Mouse (Mus musculus): ENCODE measurements around the gene Gm12216. TPM values are rescaled to one million over a fixed set of nuclear protein-coding genes. Genes with fewer than 3 reads are reported as not detected.
"Not testable (repeated sequence)": the region's sequence is repeated elsewhere in the genome, so short reads cannot be mapped to it uniquely, and the experiment has no call there.

Gm12216 gene
- polyA plus RNA-seq, 1 experiment = 1.6 TPM

DNA sequence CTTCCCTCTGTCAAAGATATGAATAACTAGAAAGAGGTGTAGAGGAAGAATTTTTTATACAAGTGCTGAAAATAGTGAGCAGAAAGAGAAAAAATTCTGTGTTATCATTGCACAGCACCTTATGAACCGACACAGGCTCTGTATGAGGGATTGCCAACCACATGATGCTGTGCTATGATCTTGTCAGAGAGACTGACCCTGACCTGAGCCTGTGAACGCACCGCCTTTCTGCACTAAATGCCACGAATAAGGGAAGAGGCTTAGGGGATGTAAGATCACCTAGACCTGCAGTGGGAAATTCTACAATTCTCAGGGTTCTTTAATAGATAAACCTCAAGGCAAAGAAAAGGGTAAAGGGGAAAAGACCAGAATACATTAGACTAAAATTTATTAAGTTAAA lies 17.4 kb upstream of the Gm12216 start:
- Histone ChIP-seq H3K36me3 (ENCODE audit: control insufficient read depth, insufficient read depth) (no peaks in the 10 kb centered on the region), H3K4me2 (ENCODE audit: low read depth) (no peak overlapping the region), H3K4me3 (no peak overlapping the region), H3ac (ENCODE audit: control insufficient read depth, insufficient read length) (no peak overlapping the region), H3K27me3 (ENCODE audit: control insufficient read depth, insufficient read depth, insufficient read length) (no peaks in the 10 kb centered on the region), H3K79me2 (ENCODE audit: control insufficient read depth, insufficient read depth) (no peaks in the 10 kb centered on the region)
- TF ChIP-seq POLR2AphosphoS2 (IDR thresholded peaks at IDR 0.05; ENCODE audit: insufficient read length, low read depth) = no peak
- TF ChIP-seq MYOG (IDR thresholded peaks at IDR 0.05; ENCODE audit: control insufficient read depth in 1 of 3, insufficient read depth in 1 of 3, insufficient read length in 2 of 3, low read depth in 2 of 3) = no peak

DNA sequence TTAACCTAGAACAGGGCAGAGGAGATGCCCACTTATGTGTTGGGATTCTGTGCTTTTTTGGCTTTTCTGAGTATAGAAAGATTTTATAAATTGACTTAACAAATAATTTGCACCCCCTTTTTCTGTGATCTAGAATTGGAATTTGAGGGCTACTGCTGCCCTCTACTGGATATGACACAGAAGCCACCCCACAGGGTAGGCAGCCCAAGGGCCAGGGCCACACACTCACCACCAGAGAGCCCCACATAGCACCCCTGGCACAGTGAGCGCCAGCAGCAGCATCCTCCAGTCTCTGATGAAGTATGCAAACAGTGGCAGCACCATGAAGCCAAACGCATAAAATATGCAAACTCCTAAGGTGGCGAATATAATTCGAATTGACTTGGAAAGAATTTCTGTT lies 15.7 kb upstream of the Gm12216 start:
- H3K4me2 ChIP-seq (ENCODE audit: low read depth) = no peak overlapping the region

DNA sequence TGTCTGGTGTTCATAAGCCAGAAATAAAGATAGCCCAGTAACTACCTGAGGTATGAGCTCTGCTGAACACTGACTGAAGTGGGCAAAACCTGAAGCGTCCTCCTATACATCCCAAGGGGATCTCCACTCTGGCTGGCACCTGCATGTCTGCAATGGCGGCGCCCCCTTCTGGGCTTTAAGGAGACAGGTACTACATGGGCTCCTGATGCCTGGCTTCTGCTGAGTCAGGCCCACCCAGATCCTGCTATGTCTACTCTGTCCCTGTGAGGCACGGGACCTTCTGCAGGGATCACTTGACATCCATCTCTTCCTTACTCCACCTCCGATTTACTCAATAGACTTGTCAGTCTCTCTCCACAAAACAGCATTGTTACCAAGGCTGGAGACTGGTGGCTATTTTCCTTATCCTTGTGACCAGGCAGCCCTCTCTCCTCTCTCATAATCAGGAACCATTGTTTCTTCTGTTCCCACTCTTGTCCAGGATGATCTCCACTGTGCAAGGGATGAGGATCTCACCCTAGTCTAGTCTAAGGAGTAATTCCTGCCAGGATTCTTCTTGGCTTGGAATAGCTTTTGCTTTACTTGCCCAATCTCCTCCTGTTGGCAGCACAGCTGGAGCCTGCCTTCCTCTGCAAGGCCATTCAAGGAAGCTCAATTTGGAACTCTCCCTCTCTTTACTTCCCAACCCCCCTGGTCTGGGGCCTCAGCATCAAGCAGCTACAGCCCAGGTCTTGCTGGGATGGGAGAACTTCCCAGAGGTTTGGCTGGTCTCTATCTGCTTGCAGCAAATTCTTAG lies 15.1 kb upstream of the Gm12216 start:
- H3ac ChIP-seq (ENCODE audit: control insufficient read depth, insufficient read length); H3K27me3 ChIP-seq (ENCODE audit: control insufficient read depth, insufficient read depth, insufficient read length); H3K4me2 ChIP-seq (ENCODE audit: low read depth); H3K79me2 ChIP-seq (ENCODE audit: control insufficient read depth, insufficient read depth); H3K4me3 ChIP-seq; H3K36me3 ChIP-seq (ENCODE audit: control insufficient read depth, insufficient read depth): not testable (repeated sequence)

More for the DNA sequence above, 15.7 kb upstream of the Gm12216 start:
- TF ChIP-seq POLR2A (IDR thresholded peaks at IDR 0.05; ENCODE audit: insufficient read length, low read depth) (no peak), USF1 (IDR thresholded peaks at IDR 0.05; ENCODE audit: low read depth) (no peak), CEBPB (IDR thresholded peaks at IDR 0.05; ENCODE audit: insufficient read depth, poor library complexity, severe bottlenecking) (no peak), REST (IDR thresholded peaks at IDR 0.05; ENCODE audit: insufficient read depth, insufficient read length) (no peak), MAX (IDR thresholded peaks at IDR 0.05; ENCODE audit: low read depth) (no peak), TCF3 (IDR thresholded peaks at IDR 0.05; ENCODE audit: insufficient read length, low read depth) (no peak), TCF12 (IDR thresholded peaks at IDR 0.05; ENCODE audit: insufficient read depth, poor library complexity, severe bottlenecking) (no peak), SRF (IDR thresholded peaks at IDR 0.05; ENCODE audit: control insufficient read depth, insufficient read length, low read depth) (no peak), MYOD1 (IDR thresholded peaks at IDR 0.05; ENCODE audit: control insufficient read depth in 1 of 3, insufficient read length in 2 of 3, low read depth in 2 of 3) (no peak), POLR2AphosphoS2 (IDR thresholded peaks at IDR 0.05; ENCODE audit: insufficient read length, low read depth) (no peak), MYOG (IDR thresholded peaks at IDR 0.05; ENCODE audit: control insufficient read depth in 1 of 3, insufficient read depth in 1 of 3, insufficient read length in 2 of 3, low read depth in 2 of 3) (no peak), E2F4 (IDR thresholded peaks at IDR 0.05; ENCODE audit: insufficient read depth) (no peak)
- no peak overlapping the region for H3ac ChIP-seq (ENCODE audit: control insufficient read depth, insufficient read length)
- H3K36me3 ChIP-seq (ENCODE audit: control insufficient read depth, insufficient read depth) = peaks cover 4% of the 10 kb centered on the region
- no peaks in the 10 kb centered on the region for H3K27me3 ChIP-seq (ENCODE audit: control insufficient read depth, insufficient read depth, insufficient read length)
- H3K79me2 ChIP-seq (ENCODE audit: control insufficient read depth, insufficient read depth) = no peaks in the 10 kb centered on the region
- H3K4me3 ChIP-seq = no peak overlapping the region

DNA sequence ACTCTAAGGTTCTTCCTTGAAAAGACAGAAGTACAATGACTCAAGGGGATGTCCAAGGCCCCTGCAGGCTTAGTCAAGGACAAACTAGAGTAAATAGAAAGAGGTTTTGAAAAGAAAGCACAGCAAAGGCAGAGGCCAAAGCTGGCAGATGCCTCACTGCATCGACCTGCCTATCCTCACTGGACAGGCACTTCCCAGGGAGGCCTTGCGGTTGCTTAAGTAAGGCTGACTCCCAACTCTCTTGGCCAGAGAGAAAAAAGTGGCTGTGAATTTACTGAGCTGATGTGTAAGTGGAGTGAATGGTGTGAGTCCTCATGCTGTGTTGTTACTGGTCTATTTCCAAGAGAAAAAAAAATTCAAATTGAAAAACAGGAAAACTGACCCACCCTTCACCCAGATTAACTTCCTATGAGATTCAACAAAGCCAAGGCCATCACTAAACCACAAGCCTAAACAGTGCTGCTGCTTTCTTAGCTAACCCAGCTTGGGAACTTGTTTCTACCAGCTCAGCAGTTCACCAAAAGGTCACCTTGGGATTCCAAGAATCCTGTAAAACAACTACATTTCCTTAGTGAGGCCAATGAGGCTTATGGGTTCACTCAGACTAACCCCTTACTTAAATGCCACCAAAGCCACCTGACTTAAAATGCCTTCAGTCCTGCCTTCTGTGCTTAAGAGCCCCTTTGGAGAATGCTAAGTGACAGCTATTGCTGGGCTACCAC lies 12.9 kb upstream of the Gm12216 start:
- TF ChIP-seq POLR2AphosphoS2 (IDR thresholded peaks at IDR 0.05; ENCODE audit: insufficient read length, low read depth) (no peak), TCF3 (IDR thresholded peaks at IDR 0.05; ENCODE audit: insufficient read length, low read depth) (no peak), USF1 (IDR thresholded peaks at IDR 0.05; ENCODE audit: low read depth) (no peak), REST (IDR thresholded peaks at IDR 0.05; ENCODE audit: insufficient read depth, insufficient read length) (no peak), E2F4 (IDR thresholded peaks at IDR 0.05; ENCODE audit: insufficient read depth) (no peak), MYOD1 (IDR thresholded peaks at IDR 0.05; ENCODE audit: control insufficient read depth in 1 of 3, insufficient read length in 2 of 3, low read depth in 2 of 3) (no peak), MAX (IDR thresholded peaks at IDR 0.05; ENCODE audit: low read depth) (no peak), MYOG (IDR thresholded peaks at IDR 0.05; ENCODE audit: control insufficient read depth in 1 of 3, insufficient read depth in 1 of 3, insufficient read length in 2 of 3, low read depth in 2 of 3) (no peak), SRF (IDR thresholded peaks at IDR 0.05; ENCODE audit: control insufficient read depth, insufficient read length, low read depth) (no peak), CEBPB (IDR thresholded peaks at IDR 0.05; ENCODE audit: insufficient read depth, poor library complexity, severe bottlenecking) (no peak), TCF12 (IDR thresholded peaks at IDR 0.05; ENCODE audit: insufficient read depth, poor library complexity, severe bottlenecking) (no peak), POLR2A (IDR thresholded peaks at IDR 0.05; ENCODE audit: insufficient read length, low read depth) (no peak)
- Histone ChIP-seq H3ac (ENCODE audit: control insufficient read depth, insufficient read length) (no peak overlapping the region), H3K4me3 (no peak overlapping the region), H3K4me2 (ENCODE audit: low read depth) (no peak overlapping the region), H3K36me3 (ENCODE audit: control insufficient read depth, insufficient read depth) (peaks cover 4% of the 10 kb centered on the region), H3K79me2 (ENCODE audit: control insufficient read depth, insufficient read depth) (no peaks in the 10 kb centered on the region), H3K27me3 (ENCODE audit: control insufficient read depth, insufficient read depth, insufficient read length) (no peaks in the 10 kb centered on the region)

DNA sequence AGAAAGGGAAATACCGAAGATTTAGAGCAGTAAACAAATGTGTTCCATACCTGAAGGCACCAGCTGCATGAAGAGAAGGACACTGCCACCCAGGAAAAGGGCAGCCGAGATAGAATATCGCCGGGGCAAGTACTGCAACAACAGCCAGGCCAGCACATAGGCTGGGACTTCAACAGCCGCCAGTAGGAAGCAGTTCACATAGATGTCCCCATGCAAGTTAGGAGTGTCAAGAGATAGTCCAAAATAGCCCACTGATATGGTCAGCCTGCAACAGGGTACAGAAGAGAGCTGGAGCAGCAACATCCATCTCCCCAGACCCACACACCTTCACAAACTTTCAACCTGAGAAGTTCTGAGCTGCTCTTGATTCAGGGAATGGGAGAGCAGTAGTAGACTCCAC lies 10.1 kb upstream of the Gm12216 start:
- Histone ChIP-seq H3K36me3 (ENCODE audit: control insufficient read depth, insufficient read depth) (peaks cover 4% of the 10 kb centered on the region), H3K27me3 (ENCODE audit: control insufficient read depth, insufficient read depth, insufficient read length) (no peaks in the 10 kb centered on the region), H3ac (ENCODE audit: control insufficient read depth, insufficient read length) (no peak overlapping the region), H3K79me2 (ENCODE audit: control insufficient read depth, insufficient read depth) (no peaks in the 10 kb centered on the region), H3K4me3 (no peak overlapping the region), H3K4me2 (ENCODE audit: low read depth) (no peak overlapping the region)
- TF ChIP-seq POLR2A (IDR thresholded peaks at IDR 0.05; ENCODE audit: insufficient read length, low read depth) = no peak
- no peak for TF ChIP-seq USF1 (IDR thresholded peaks at IDR 0.05; ENCODE audit: low read depth)
- no peak for TF ChIP-seq REST (IDR thresholded peaks at IDR 0.05; ENCODE audit: insufficient read depth, insufficient read length)
- TF ChIP-seq CEBPB (IDR thresholded peaks at IDR 0.05; ENCODE audit: insufficient read depth, poor library complexity, severe bottlenecking) = no peak
- TF ChIP-seq TCF3 (IDR thresholded peaks at IDR 0.05; ENCODE audit: insufficient read length, low read depth) = no peak
- no peak for TF ChIP-seq POLR2AphosphoS2 (IDR thresholded peaks at IDR 0.05; ENCODE audit: insufficient read length, low read depth)
- no peak for TF ChIP-seq MAX (IDR thresholded peaks at IDR 0.05; ENCODE audit: low read depth)
- TF ChIP-seq MYOG (IDR thresholded peaks at IDR 0.05; ENCODE audit: control insufficient read depth in 1 of 3, insufficient read depth in 1 of 3, insufficient read length in 2 of 3, low read depth in 2 of 3) = no peak

DNA sequence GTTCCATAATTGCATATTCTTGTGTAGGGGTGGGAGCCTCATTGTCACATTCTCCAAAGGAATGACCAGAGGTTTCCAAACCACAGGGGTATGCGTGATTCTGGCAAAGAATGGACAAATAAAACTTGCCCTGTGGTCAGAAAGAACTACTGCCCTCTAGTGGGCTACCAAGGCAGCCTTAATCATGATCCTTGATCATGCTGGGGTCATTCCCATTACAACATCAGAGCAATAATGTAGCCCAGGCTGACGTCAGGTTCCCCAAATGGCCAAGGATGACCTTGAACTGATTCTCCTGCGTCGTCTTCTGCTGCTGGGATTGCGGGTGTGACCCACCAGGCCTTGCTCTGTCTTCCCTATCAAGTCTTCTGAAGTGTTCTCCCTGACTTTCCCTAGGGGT lies 9.3 kb upstream of the Gm12216 start:
- not testable (repeated sequence) for H3ac ChIP-seq (ENCODE audit: control insufficient read depth, insufficient read length); H3K4me3 ChIP-seq; H3K27me3 ChIP-seq (ENCODE audit: control insufficient read depth, insufficient read depth, insufficient read length); H3K79me2 ChIP-seq (ENCODE audit: control insufficient read depth, insufficient read depth); H3K36me3 ChIP-seq (ENCODE audit: control insufficient read depth, insufficient read depth); H3K4me2 ChIP-seq (ENCODE audit: low read depth)

DNA sequence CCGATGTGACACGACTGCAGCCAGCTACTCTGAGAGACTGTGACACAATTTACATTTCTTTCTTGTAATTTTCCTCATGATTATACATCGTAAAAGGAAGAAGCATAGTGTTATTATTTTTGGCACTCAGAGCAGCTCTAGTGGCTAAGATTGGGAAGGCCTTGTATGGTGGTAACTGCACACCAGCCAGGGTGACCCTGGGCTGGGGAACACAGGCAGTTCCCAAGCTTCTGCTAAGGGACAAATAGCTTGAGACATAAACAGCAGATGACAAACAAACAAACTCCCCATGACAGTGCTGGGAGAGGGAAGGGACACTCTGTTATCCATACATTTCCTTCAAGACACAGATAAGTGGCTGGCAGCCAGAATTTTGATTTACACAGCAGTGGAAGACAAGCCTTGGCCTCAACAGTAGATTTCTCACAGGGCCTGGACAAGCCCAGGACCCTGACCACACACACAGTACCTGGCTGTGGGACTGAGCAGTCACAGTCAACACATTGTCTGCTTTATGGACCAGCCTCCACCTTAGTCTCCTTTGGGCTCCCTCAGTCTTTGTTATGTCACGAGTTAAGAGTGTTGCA lies 5.8 kb upstream of the Gm12216 start:
- not testable (repeated sequence) for H3K36me3 ChIP-seq (ENCODE audit: control insufficient read depth, insufficient read depth); H3K4me3 ChIP-seq; H3K27me3 ChIP-seq (ENCODE audit: control insufficient read depth, insufficient read depth, insufficient read length); H3K4me2 ChIP-seq (ENCODE audit: low read depth); H3K79me2 ChIP-seq (ENCODE audit: control insufficient read depth, insufficient read depth); H3ac ChIP-seq (ENCODE audit: control insufficient read depth, insufficient read length)

Measured in myocyte (in vitro differentiated cells).